Mouse (Mus musculus): ENCODE results near the gene Nif3l1. TPM values are rescaled to one million over a fixed set of nuclear protein-coding genes. Genes with fewer than 3 reads are reported as not detected.

The Nif3l1 gene
- total and polyA plus RNA-seq, 2 experiments from 2014 or later = 28.7 to 39.1 TPM

- Histone ChIP-seq H3K9ac (replicated peaks; ENCODE audit: low read length, poor library complexity, severe bottlenecking) (no peak overlapping the region), H3K4me1 (ENCODE audit: insufficient read depth, low read length) (no peaks in the 10 kb centered on the region), H3K27ac (ENCODE audit: low read depth, low read length) (no peak overlapping the region), H3K36me3 (ENCODE audit: insufficient read depth, low read length) (peaks cover 58% of the 10 kb centered on the region), H3K27me3 (ENCODE audit: insufficient read depth, low read length) (no peaks in the 10 kb centered on the region), H3K4me2 (ENCODE audit: low read depth, low read length, poor library complexity, severe bottlenecking) (no peak overlapping the region), H3K4me3 (ENCODE audit: low read depth, low read length) (no peak overlapping the region), H3K9me3 (ENCODE audit: low read length) (no peaks in the 10 kb centered on the region)
- ATAC-seq (ENCODE audit: low FRiP score) (no peak), DNase-seq (ENCODE audit: low spot score) (peak; percentile 17)
- WGBS = 75% methylated on average over 2 of the region's 2 CpGs
- no peak for TF ChIP-seq CTCF (IDR thresholded peaks at IDR 0.05)
These were observed 13.9 kb downstream of the Nif3l1 start for GRCm38 (mm10) chr1:58458867-58459266.

- 98% methylated on average over 3 of the region's 3 CpGs for WGBS
These were observed 15.6 kb downstream of the Nif3l1 start for GRCm38 (mm10) chr1:58460566-58460965.

GRCm38 (mm10) chr1:58463935-58464334, 19.0 kb downstream of the Nif3l1 start:
- H3K4me2 ChIP-seq (ENCODE audit: low read depth, low read length, poor library complexity, severe bottlenecking) = no peak overlapping the region
- no peak overlapping the region for H3K4me3 ChIP-seq (ENCODE audit: low read depth, low read length)
- no peak overlapping the region for H3K27ac ChIP-seq (ENCODE audit: low read depth, low read length)
- H3K27me3 ChIP-seq (ENCODE audit: insufficient read depth, low read length) = no peaks in the 10 kb centered on the region
- TF ChIP-seq CTCF (IDR thresholded peaks at IDR 0.05) = no peak
- WGBS = 96% methylated on average over 2 of the region's 2 CpGs
- H3K9ac ChIP-seq (replicated peaks; ENCODE audit: low read length, poor library complexity, severe bottlenecking) = no peak overlapping the region
- no peaks in the 10 kb centered on the region for H3K9me3 ChIP-seq (ENCODE audit: low read length)
- DNase-seq (ENCODE audit: low spot score) (no peak), ATAC-seq (ENCODE audit: low FRiP score) (no peak)
- peaks cover 55% of the 10 kb centered on the region for H3K36me3 ChIP-seq (ENCODE audit: insufficient read depth, low read length)
- no peaks in the 10 kb centered on the region for H3K4me1 ChIP-seq (ENCODE audit: insufficient read depth, low read length)

More at GRCm38 (mm10) chr1:58460566-58460965, 15.6 kb downstream of the Nif3l1 start:
- Histone ChIP-seq H3K4me2 (ENCODE audit: low read depth, low read length, poor library complexity, severe bottlenecking) (no peak overlapping the region), H3K27ac (ENCODE audit: low read depth, low read length) (no peak overlapping the region), H3K9ac (replicated peaks; ENCODE audit: low read length, poor library complexity, severe bottlenecking) (no peak overlapping the region), H3K36me3 (ENCODE audit: insufficient read depth, low read length) (peaks cover 64% of the 10 kb centered on the region), H3K9me3 (ENCODE audit: low read length) (no peaks in the 10 kb centered on the region), H3K27me3 (ENCODE audit: insufficient read depth, low read length) (no peaks in the 10 kb centered on the region), H3K4me3 (ENCODE audit: low read depth, low read length) (no peak overlapping the region), H3K4me1 (ENCODE audit: insufficient read depth, low read length) (no peaks in the 10 kb centered on the region)
- no peak for TF ChIP-seq CTCF (IDR thresholded peaks at IDR 0.05)
- DNase-seq (ENCODE audit: low spot score) = no peak
- ATAC-seq (ENCODE audit: low FRiP score) = no peak

- Histone ChIP-seq H3K36me3 (ENCODE audit: insufficient read depth, low read length) (peaks cover 64% of the 10 kb centered on the region), H3K9me3 (ENCODE audit: low read length) (no peaks in the 10 kb centered on the region), H3K9ac (replicated peaks; ENCODE audit: low read length, poor library complexity, severe bottlenecking) (no peak overlapping the region), H3K27me3 (ENCODE audit: insufficient read depth, low read length) (no peaks in the 10 kb centered on the region), H3K4me2 (ENCODE audit: low read depth, low read length, poor library complexity, severe bottlenecking) (no peak overlapping the region), H3K4me1 (ENCODE audit: insufficient read depth, low read length) (no peaks in the 10 kb centered on the region), H3K27ac (ENCODE audit: low read depth, low read length) (no peak overlapping the region), H3K4me3 (ENCODE audit: low read depth, low read length) (no peak overlapping the region)
- no peak for TF ChIP-seq CTCF (IDR thresholded peaks at IDR 0.05)
- 94% methylated on average over 4 of the region's 4 CpGs for WGBS
- ATAC-seq (ENCODE audit: low FRiP score) (no peak), DNase-seq (ENCODE audit: low spot score) (no peak)
These were observed 20.1 kb downstream of the Nif3l1 start for GRCm38 (mm10) chr1:58465042-58465441.

- no peak for TF ChIP-seq CTCF (IDR thresholded peaks at IDR 0.05)
These were observed 20.6 kb downstream of the Nif3l1 start for GRCm38 (mm10) chr1:58465561-58465960.

GRCm38 (mm10) chr1:58475662-58476061, 30.7 kb downstream of the Nif3l1 start:
- Histone ChIP-seq H3K4me1 (ENCODE audit: insufficient read depth, low read length) (no peaks in the 10 kb centered on the region), H3K27ac (ENCODE audit: low read depth, low read length) (no peak overlapping the region), H3K4me2 (ENCODE audit: low read depth, low read length, poor library complexity, severe bottlenecking) (no peak overlapping the region), H3K36me3 (ENCODE audit: insufficient read depth, low read length) (peaks cover 58% of the 10 kb centered on the region), H3K9me3 (ENCODE audit: low read length) (no peaks in the 10 kb centered on the region), H3K9ac (replicated peaks; ENCODE audit: low read length, poor library complexity, severe bottlenecking) (no peak overlapping the region), H3K27me3 (ENCODE audit: insufficient read depth, low read length) (no peaks in the 10 kb centered on the region), H3K4me3 (ENCODE audit: low read depth, low read length) (no peak overlapping the region)
- no peak for ATAC-seq (ENCODE audit: low FRiP score)
- no peak for DNase-seq (ENCODE audit: low spot score)
- TF ChIP-seq CTCF (IDR thresholded peaks at IDR 0.05) = no peak
- WGBS = over 99% methylated on average over 8 of the region's 8 CpGs

More at GRCm38 (mm10) chr1:58465561-58465960, 20.6 kb downstream of the Nif3l1 start:
- H3K4me1 ChIP-seq (ENCODE audit: insufficient read depth, low read length) = no peaks in the 10 kb centered on the region
- no peaks in the 10 kb centered on the region for H3K9me3 ChIP-seq (ENCODE audit: low read length)
- no peak overlapping the region for H3K4me3 ChIP-seq (ENCODE audit: low read depth, low read length)
- H3K36me3 ChIP-seq (ENCODE audit: insufficient read depth, low read length) = peaks cover 62% of the 10 kb centered on the region
- 91% methylated on average over 4 of the region's 4 CpGs for WGBS
- no peak overlapping the region for H3K4me2 ChIP-seq (ENCODE audit: low read depth, low read length, poor library complexity, severe bottlenecking)
- ATAC-seq (ENCODE audit: low FRiP score) (no peak), DNase-seq (ENCODE audit: low spot score) (no peak)
- no peaks in the 10 kb centered on the region for H3K27me3 ChIP-seq (ENCODE audit: insufficient read depth, low read length)
- no peak overlapping the region for H3K27ac ChIP-seq (ENCODE audit: low read depth, low read length)
- H3K9ac ChIP-seq (replicated peaks; ENCODE audit: low read length, poor library complexity, severe bottlenecking) = no peak overlapping the region
